22 mouse cellular contexts compared by ENCODE assay signal in the genomic region with DNA sequence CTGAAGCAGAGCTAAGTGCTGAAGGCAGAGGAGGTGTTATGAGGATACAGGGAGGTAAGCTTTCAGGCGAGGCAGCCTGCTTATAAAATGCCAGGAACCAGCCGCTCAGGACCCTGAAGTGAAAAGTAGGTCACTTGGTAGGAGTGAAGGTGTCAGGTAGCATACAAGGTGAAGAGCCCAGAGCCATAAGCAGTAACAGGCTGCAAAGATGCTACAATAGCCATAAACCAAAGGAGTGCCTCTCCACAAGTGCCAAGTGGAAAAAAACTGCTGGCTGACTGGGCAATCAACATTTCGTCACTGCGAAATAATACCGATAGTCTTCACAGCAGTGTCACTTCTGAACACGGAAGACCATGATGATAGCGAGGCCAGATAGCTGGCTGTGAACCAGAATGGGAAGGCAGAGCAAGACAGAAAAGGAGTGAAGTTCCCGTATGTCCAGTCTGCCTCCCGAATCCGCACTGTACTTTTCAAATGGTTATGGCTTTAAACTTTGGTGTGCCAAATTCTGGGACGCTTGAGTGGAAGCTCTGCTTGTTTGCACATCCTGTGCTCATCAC. TPM values are rescaled to one million over a fixed set of nuclear protein-coding genes. Genes with fewer than 3 reads are reported as not detected.
"Had no signal": no experiment of that assay in that cellular context is flagged by ENCODE, and none has a peak within 500 bp of the region (broad histone marks: within the 10 kb centered on the region; RNA-seq: fewer than 3 reads in every experiment).

No protein-coding gene starts in this region.

- H3K36me3 ChIP-seq: lung, embryonic 15.5 days; midbrain, embryonic 10.5 days; midbrain, embryonic 12.5 days; neural tube, embryonic 13.5 days; neural tube, embryonic 15.5 days had no signal

- H3K9ac ChIP-seq: lung, embryonic 15.5 days; midbrain, embryonic 12.5 days; neural tube, embryonic 13.5 days; neural tube, embryonic 15.5 days had no signal

- H3K27ac ChIP-seq: lung, embryonic 15.5 days; midbrain, embryonic 10.5 days; midbrain, embryonic 12.5 days; neural tube, embryonic 13.5 days; neural tube, embryonic 15.5 days had no signal

- DNase-seq: lung, adult 2 months; lung, postnatal 14 days; lung, postnatal 4 days; midbrain, embryonic 14.5 days; retina, postnatal 1 day; right cerebral cortex, adult 18-20 months; right cerebral cortex, postnatal 25 days; right cerebral cortex, postnatal 4 days; spleen, adult 18-20 months; thymus, adult 18-20 months; thymus, postnatal 14 days; thymus, postnatal 36 days had no signal

- H3K4me1 ChIP-seq: lung, embryonic 15.5 days; midbrain, embryonic 12.5 days; neural tube, embryonic 13.5 days; neural tube, embryonic 15.5 days had no signal

- H3K4me3 ChIP-seq: lung, embryonic 15.5 days; midbrain, embryonic 10.5 days; midbrain, embryonic 12.5 days; myocyte; neural tube, embryonic 13.5 days; neural tube, embryonic 15.5 days had no signal

- H3K27me3 ChIP-seq: lung, embryonic 15.5 days; midbrain, embryonic 12.5 days; neural tube, embryonic 13.5 days; neural tube, embryonic 15.5 days had no signal

- H3K4me2 ChIP-seq: lung, embryonic 15.5 days; midbrain, embryonic 12.5 days; neural tube, embryonic 13.5 days; neural tube, embryonic 15.5 days had no signal

- ATAC-seq: lung, postnatal 0 days; midbrain, embryonic 16.5 days had no signal

- H3K9me3 ChIP-seq: lung, embryonic 15.5 days; midbrain, embryonic 10.5 days; midbrain, embryonic 12.5 days; neural tube, embryonic 13.5 days; neural tube, embryonic 15.5 days had no signal

RNA-seq across cellular contexts. Expression of gene Tmem117, which starts 28.8 kb away (rescaled TPM):
- total RNA-seq: megakaryocyte, adult 5-6 weeks; megakaryocyte-erythroid progenitor cell, adult 5-6 weeks had no signal
